Mouse (Mus musculus) liver, embryonic 14.5 days (tissue): Measurements from ENCODE around the gene Pik3cd.

Source experiments
- CTCF ChIP-seq: IDR thresholded peaks from 2 replicates; pipeline ENCODE4 v1.5.1; 2016; ENCODE audit warnings: antibody characterized with exemption, low read depth, control low read depth
- EP300 ChIP-seq: IDR thresholded peaks from 2 replicates; pipeline ENCODE4 v1.6.1; 2016; ENCODE audit warnings: antibody characterized with exemption, low read depth

GRCm38 (mm10) chr4:149697506-149698196, 4.7 kb downstream of the Pik3cd start:
- TF ChIP-seq CTCF: no peak
- no peak for TF ChIP-seq EP300
